Mouse (Mus musculus): ENCODE measurements at regions not wholly inside any gene's neighbourhood (a gene's known extent, or its start where the extent isn't known, plus 50 kb on each side); places are given as distances from the start of the nearest gene placed in this dataset.

GRCm38 (mm10) chr13:97409291-97409780, 168.4 kb downstream of the Enc1 start:
- Histone ChIP-seq H3K27ac (ENCODE audit: insufficient read depth, low read length) (no peak overlapping the region), H3K4me1 (ENCODE audit: control insufficient read depth, insufficient read depth, insufficient read length) (no peaks in the 10 kb centered on the region; the same call in 1 of the 2 replicates), H3K27me3 (ENCODE audit: control insufficient read depth, insufficient read depth, low read length) (no peaks in the 10 kb centered on the region), H3K4me3 (ENCODE audit: extremely low read depth, insufficient read depth, insufficient read length) (no peak overlapping the region), H3K36me3 (ENCODE audit: control insufficient read depth, insufficient read depth, low read length) (no peaks in the 10 kb centered on the region)
- TF ChIP-seq CTCF (IDR thresholded peaks at IDR 0.05; ENCODE audit: extremely low read depth, insufficient read depth, insufficient read length, insufficient replicate concordance): no peak
- no peak for TF ChIP-seq POLR2A (IDR thresholded peaks at IDR 0.05; ENCODE audit: low read depth, low read length)
- 85% methylated on average over 8 of the region's 8 CpGs for WGBS
- no peak for DNase-seq (ENCODE audit: low read depth in 1 of 2, low spot score in 2 of 2)

- WGBS: 65% methylated on average over 22 of the region's 22 CpGs
- peak in 1 of 2 experiments; percentile 26 for DNase-seq (ENCODE audit: low read depth in 1 of 2, low spot score in 2 of 2)
These were observed 167.7 kb downstream of the Enc1 start for GRCm38 (mm10) chr13:97408414-97409290.

GRCm38 (mm10) chr13:97407773-97408172, 166.9 kb downstream of the Enc1 start:
- no peak overlapping the region for H3K4me3 ChIP-seq (ENCODE audit: extremely low read depth, insufficient read depth, insufficient read length)
- H3K36me3 ChIP-seq (ENCODE audit: control insufficient read depth, insufficient read depth, low read length): no peaks in the 10 kb centered on the region
- H3K4me1 ChIP-seq (ENCODE audit: control insufficient read depth, insufficient read depth, insufficient read length): no peaks in the 10 kb centered on the region; the same call in 1 of the 2 replicates
- no peak overlapping the region for H3K27ac ChIP-seq (ENCODE audit: insufficient read depth, low read length)
- WGBS: 70% methylated on average over 2 of the region's 2 CpGs
- no peak for DNase-seq (ENCODE audit: low read depth in 1 of 2, low spot score in 2 of 2)
- no peaks in the 10 kb centered on the region for H3K27me3 ChIP-seq (ENCODE audit: control insufficient read depth, insufficient read depth, low read length)
- TF ChIP-seq CTCF (IDR thresholded peaks at IDR 0.05; ENCODE audit: extremely low read depth, insufficient read depth, insufficient read length, insufficient replicate concordance) (no peak), POLR2A (IDR thresholded peaks at IDR 0.05; ENCODE audit: low read depth, low read length) (no peak)

More at GRCm38 (mm10) chr13:97408414-97409290, 167.7 kb downstream of the Enc1 start:
- Histone ChIP-seq H3K36me3 (ENCODE audit: control insufficient read depth, insufficient read depth, low read length) (no peaks in the 10 kb centered on the region), H3K27ac (ENCODE audit: insufficient read depth, low read length) (no peak overlapping the region), H3K4me3 (ENCODE audit: extremely low read depth, insufficient read depth, insufficient read length) (no peak overlapping the region), H3K4me1 (ENCODE audit: control insufficient read depth, insufficient read depth, insufficient read length) (no peaks in the 10 kb centered on the region; the same call in 1 of the 2 replicates), H3K27me3 (ENCODE audit: control insufficient read depth, insufficient read depth, low read length) (no peaks in the 10 kb centered on the region)
- TF ChIP-seq POLR2A (IDR thresholded peaks at IDR 0.05; ENCODE audit: low read depth, low read length) (no peak), CTCF (IDR thresholded peaks at IDR 0.05; ENCODE audit: extremely low read depth, insufficient read depth, insufficient read length, insufficient replicate concordance) (no peak)

GRCm38 (mm10) chr13:97406678-97407077, 165.8 kb downstream of the Enc1 start:
- peak in 1 of 2 experiments; percentile 33 for DNase-seq (ENCODE audit: low read depth in 1 of 2, low spot score in 2 of 2)
- WGBS: 43% methylated on average over 7 of the region's 7 CpGs
- Histone ChIP-seq H3K4me1 (ENCODE audit: control insufficient read depth, insufficient read depth, insufficient read length) (no peaks in the 10 kb centered on the region; the same call in 1 of the 2 replicates), H3K27me3 (ENCODE audit: control insufficient read depth, insufficient read depth, low read length) (no peaks in the 10 kb centered on the region), H3K36me3 (ENCODE audit: control insufficient read depth, insufficient read depth, low read length) (no peaks in the 10 kb centered on the region), H3K27ac (ENCODE audit: insufficient read depth, low read length) (no peak overlapping the region), H3K4me3 (ENCODE audit: extremely low read depth, insufficient read depth, insufficient read length) (peak overlapping the region; percentile 7; the same call in 1 of the 2 replicates)
- TF ChIP-seq CTCF (IDR thresholded peaks at IDR 0.05; ENCODE audit: extremely low read depth, insufficient read depth, insufficient read length, insufficient replicate concordance) (no peak), POLR2A (IDR thresholded peaks at IDR 0.05; ENCODE audit: low read depth, low read length) (no peak)

- TF ChIP-seq POLR2A (IDR thresholded peaks at IDR 0.05; ENCODE audit: low read depth, low read length) (no peak), CTCF (IDR thresholded peaks at IDR 0.05; ENCODE audit: extremely low read depth, insufficient read depth, insufficient read length, insufficient replicate concordance) (no peak)
- no peak for DNase-seq (ENCODE audit: low read depth in 1 of 2, low spot score in 2 of 2)
These were observed 161.4 kb downstream of the Enc1 start for GRCm38 (mm10) chr13:97402164-97402761.

GRCm38 (mm10) chr13:97401620-97402019, 160.7 kb downstream of the Enc1 start:
- WGBS: 91% methylated on average over 7 of the region's 7 CpGs
- H3K4me1 ChIP-seq (ENCODE audit: control insufficient read depth, insufficient read depth, insufficient read length): no peaks in the 10 kb centered on the region; the same call in 1 of the 2 replicates
- TF ChIP-seq CTCF (IDR thresholded peaks at IDR 0.05; ENCODE audit: extremely low read depth, insufficient read depth, insufficient read length, insufficient replicate concordance) (no peak), POLR2A (IDR thresholded peaks at IDR 0.05; ENCODE audit: low read depth, low read length) (no peak)

More at GRCm38 (mm10) chr13:97402164-97402761, 161.4 kb downstream of the Enc1 start:
- Histone ChIP-seq H3K4me1 (ENCODE audit: control insufficient read depth, insufficient read depth, insufficient read length) (no peaks in the 10 kb centered on the region; the same call in 1 of the 2 replicates), H3K36me3 (ENCODE audit: control insufficient read depth, insufficient read depth, low read length) (no peaks in the 10 kb centered on the region), H3K4me3 (ENCODE audit: extremely low read depth, insufficient read depth, insufficient read length) (no peak overlapping the region), H3K27me3 (ENCODE audit: control insufficient read depth, insufficient read depth, low read length) (no peaks in the 10 kb centered on the region), H3K27ac (ENCODE audit: insufficient read depth, low read length) (no peak overlapping the region)
- 92% methylated on average over 10 of the region's 10 CpGs for WGBS

More at GRCm38 (mm10) chr13:97401620-97402019, 160.7 kb downstream of the Enc1 start:
- no peaks in the 10 kb centered on the region for H3K27me3 ChIP-seq (ENCODE audit: control insufficient read depth, insufficient read depth, low read length)
- no peaks in the 10 kb centered on the region for H3K36me3 ChIP-seq (ENCODE audit: control insufficient read depth, insufficient read depth, low read length)
- DNase-seq (ENCODE audit: low read depth in 1 of 2, low spot score in 2 of 2): no peak
- H3K27ac ChIP-seq (ENCODE audit: insufficient read depth, low read length): no peak overlapping the region
- H3K4me3 ChIP-seq (ENCODE audit: extremely low read depth, insufficient read depth, insufficient read length): no peak overlapping the region
